Mouse (Mus musculus) layer of hippocampus, postnatal 25 days (tissue): Measurements from ENCODE around the gene Slc35b3. TPM values are rescaled to one million over a fixed set of nuclear protein-coding genes. Genes with fewer than 3 reads are reported as not detected.

ENCODE experiments used
- DNase-seq, 2 experiments: peaks; one replicate each; pipeline ENCODE4 v3.0.0; 2022; ENCODE audit warnings: mixed read lengths in 2 of 2, low spot score in 1 of 2; ENCODE audit errors: extremely low spot score in 1 of 2
- total RNA-seq, 2 experiments: library from RNA; stranded (reverse); gene quantifications; 2 replicates each; pipeline ENCODE4 v1.2.3; 2021

Slc35b3 gene
- total RNA-seq, 2 experiments from 2014 or later: 15.3 to 16.9 TPM

GRCm38 (mm10) chr13:38941280-38941679 is 19.4 kb downstream of the Slc35b3 start:
- DNase-seq: no peak

DNA sequence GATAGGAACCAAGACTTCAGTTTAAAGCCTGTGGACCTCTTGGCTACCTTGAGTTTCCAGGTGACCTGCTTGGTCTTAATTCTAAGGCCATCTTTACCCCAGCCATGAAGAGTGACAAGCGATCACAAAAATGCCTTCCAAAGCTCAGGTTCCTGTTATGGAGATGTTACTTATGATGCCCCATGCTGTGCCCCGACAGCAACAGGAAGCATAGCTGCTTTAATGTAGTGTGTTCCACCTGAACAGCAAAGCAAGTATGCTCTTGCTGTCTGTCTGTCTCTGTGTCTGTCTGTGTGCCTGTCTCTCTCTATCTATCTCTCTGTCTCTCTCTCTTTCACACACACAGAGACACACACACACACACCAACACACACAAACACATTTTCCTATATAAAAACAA is 22.2 kb downstream of the Slc35b3 start:
- DNase-seq: no peak

DNA sequence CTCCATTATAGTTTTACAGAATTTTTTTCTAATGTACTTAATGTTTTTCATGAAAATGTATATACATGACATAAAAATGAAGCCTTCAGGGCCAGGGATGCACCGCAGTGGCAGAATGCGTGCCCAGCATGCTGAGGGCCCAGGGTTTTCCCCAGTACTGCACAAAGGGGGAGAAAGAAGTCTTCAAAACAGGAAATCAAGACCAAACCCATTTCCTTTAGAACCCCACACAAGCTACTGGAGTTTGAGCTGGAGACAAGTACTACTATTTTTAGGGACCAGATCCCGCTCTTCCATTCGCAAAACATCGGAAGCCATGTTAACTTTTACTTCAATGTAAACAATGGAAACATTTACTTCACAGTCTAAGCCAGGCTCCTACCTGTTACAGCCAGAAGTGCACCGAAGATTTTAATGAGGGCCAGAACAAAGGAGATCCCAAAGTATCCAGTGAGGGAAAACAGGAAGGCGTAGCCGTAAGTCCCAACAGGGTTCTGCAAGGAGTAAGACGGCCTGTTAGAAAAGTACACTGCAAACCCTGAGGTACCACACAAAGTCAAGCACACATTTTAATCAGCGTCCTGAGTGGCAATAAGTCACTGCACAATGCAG is 23.7 kb downstream of the Slc35b3 start:
- no peak for DNase-seq

DNA sequence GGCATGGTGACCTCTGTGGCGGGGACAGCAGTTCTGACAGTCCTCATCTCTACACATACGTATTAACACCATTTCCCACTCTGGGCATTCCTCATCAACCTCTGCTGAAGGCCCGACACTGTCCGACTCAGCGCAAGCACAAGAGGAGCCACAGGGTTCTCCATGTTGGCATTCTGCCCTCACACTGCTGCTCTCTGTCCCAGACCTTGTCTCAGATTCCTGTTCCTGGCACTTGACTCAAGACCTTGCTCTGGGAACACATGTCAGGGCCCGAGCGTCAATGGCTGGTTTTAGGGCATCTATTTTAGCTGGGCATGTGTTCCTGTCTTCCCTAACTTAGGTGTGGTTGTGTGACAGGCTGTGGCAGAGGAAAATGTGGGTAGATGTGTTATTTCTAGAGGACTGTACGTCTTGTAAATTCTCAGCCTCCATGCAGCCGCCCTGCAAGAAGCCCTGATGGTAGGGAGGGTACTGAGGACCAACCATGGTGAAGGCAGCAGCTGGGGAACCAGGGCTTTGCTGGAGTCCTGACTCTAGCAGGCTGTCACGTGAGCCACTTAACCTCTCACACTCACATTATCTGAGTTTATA is 24.7 kb downstream of the Slc35b3 start:
- no peak for DNase-seq

GRCm38 (mm10) chr13:38929843-38930578 is 30.7 kb downstream of the Slc35b3 start:
- DNase-seq: no peak

DNA sequence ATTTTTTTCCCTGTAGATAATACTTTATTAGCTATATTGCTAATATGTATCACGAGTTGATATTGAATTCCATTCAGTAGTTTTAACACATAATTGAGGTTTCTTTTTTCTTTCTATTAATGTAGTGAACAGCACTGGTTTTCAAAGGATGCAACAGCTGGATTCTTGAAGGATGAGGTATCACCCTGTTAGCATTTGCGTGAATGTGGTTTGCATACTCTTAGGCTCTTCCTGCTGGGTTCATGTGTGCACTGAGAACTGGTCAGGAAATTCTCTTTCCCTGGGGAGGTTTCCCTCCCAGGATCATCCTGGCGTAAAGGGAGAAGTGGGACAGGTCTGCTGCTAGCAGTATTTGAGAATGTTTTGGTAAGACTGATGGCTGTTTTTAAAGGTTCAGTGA is 38.0 kb downstream of the Slc35b3 start:
- no peak for DNase-seq

GRCm38 (mm10) chr13:38921306-38921705 is 39.4 kb downstream of the Slc35b3 start:
- DNase-seq: no peak

DNA sequence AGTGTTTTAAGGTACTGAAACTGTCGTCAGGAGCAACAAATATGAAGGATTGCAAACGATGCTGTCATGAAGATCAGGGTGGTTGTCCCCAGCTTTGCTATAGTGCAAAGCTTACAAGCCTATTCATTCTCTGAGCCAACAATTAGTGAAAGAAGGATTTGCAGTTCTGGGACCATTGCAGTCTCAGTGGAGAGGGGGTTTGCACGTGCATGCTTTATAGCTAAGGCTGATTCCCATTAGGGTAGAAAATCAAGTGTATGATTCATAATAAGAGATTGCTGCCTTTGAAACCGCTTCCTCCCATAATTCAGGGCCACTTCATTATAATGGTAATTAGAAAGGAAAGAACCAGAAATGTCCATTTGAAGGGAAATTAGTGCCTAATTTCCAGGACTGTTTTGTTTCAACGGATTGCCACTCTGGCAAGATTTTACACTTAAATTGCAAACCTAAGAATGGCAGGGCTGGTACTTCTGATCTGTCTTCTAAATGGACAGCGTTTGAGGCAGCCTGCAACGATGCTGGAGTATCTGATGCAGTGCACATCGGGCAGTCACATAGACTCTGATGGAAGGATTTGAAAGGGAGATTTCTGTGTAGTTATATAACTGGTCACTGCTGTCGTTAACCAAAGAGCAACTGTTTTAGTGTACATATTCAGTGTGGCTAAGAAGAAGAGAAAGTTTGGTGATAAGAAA is 42.3 kb downstream of the Slc35b3 start:
- DNase-seq: no peak

- no peak for DNase-seq
Observed at GRCm38 (mm10) chr13:38917556-38917955, 43.1 kb downstream of the Slc35b3 start.

DNA sequence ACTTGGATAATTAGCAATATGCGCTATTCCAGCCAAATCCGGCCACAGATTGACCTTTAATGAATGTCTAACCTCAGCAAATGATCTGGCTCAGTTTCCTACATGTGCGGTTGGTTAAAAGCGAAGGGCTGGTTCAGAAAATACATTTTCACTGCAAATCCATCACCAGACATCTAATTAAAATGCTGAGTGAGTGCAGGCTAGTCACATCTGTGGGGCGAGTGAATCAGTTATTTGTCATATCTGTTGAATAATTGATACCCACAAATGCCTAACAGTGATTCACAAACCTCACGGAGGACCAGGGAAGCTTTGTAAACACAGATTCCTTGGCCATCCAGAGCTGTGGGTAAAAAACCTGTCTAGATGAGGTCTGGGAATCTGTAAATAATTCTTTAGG is 45.9 kb downstream of the Slc35b3 start:
- no peak for DNase-seq

GRCm38 (mm10) chr13:38892364-38892763 is 68.3 kb downstream of the Slc35b3 start:
- DNase-seq: no peak
